Mouse (Mus musculus) granulocyte monocyte progenitor cell, adult 5-6 weeks (primary cell): Measurements from ENCODE around the gene Trir. TPM values are rescaled to one million over a fixed set of nuclear protein-coding genes. Genes with fewer than 3 reads are reported as not detected.

Experiments
- ATAC-seq: replicated peaks from 2 replicates; pipeline ENCODE4 v1.8.0; 2016; ENCODE audit warnings: mild to moderate bottlenecking, moderate TSS enrichment, inconsistent platforms; ENCODE audit not compliant: poor library complexity, severe bottlenecking
- total RNA-seq, 2 experiments: library from RNA; stranded (forward) in 1 of 2; stranded (reverse) in 1 of 2; fragments of 200-712, 200-1000 nt in 1 of 2; fragments of >200 nt in 1 of 2; fragmentation: Nextera tagmentation in 1 of 2; gene quantifications; 2 replicates each; pipeline ENCODE4 v1.2.3; 2014 to 2017

Trir gene
- total RNA-seq, 2 experiments from 2014 or later: 112 to 245 TPM

GRCm38 (mm10) chr8:85035165-85035727 lies 8.6 kb downstream of the Trir start:
- no peak for ATAC-seq

GRCm38 (mm10) chr8:85035728-85036310 lies 9.2 kb downstream of the Trir start:
- ATAC-seq: no peak

DNA sequence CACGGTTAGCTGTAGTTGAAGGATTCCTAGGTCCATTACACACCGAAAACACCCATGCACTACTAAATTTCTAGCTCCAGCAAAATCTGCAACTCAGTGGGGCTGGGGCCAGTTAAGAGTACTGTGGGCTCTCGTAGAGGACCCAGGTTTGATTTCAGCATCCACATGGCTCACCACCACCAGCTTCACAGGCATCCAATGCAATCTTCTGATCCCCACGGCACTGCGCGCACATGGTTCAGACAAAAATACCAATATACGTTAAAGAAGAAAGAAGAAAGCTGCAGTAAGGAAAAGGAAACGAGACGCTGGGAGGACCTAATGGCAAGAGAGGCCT lies 9.7 kb downstream of the Trir start:
- no peak for ATAC-seq

DNA sequence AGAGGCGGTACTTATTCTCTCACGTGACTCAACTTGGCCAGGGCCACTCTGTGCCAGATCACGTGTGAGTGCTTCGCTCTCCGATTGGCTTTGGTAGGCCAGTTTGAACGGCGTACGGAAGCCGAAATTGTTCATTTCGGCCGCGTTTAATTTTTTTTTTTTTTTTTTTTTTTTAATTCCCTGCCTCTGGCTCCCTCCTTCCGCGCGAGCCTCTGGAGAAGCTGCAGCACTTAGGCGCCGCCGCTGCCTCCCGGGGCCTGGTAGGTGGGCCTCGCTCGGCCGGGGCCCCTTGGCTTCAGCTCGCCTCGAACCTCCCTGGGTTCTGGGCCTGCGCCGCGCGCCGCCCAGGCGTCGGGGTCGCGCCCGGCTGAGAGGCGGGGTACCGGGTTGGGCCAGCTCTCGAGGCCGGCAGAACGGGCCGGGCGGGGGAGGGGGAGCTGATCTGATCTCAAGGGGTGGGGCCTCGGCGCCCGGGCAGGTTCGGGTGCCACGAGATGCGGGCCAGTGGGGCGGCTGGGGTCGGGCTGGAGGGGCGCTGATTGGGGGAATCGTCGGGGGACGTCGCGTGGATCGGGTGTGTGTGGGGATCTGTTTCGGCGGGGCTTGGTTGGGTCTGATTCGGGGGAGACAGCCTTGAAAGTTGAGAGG lies 10.2 kb downstream of the Trir start, which contains the start of gene Tnpo2:
Gene Tnpo2 (plus strand): TSS at position 198 of the 648 bp plus-strand sequence.
- peak; percentile 68 for ATAC-seq

- peak; percentile 24 for ATAC-seq
Observed at GRCm38 (mm10) chr8:85037366-85037680, 10.7 kb downstream of the Trir start.

GRCm38 (mm10) chr8:85037681-85038531 lies 11.3 kb downstream of the Trir start:
- ATAC-seq: peak; percentile 39

- no peak for ATAC-seq
Observed at GRCm38 (mm10) chr8:85043619-85044018, 17.0 kb downstream of the Trir start.

- no peak for ATAC-seq
Observed at GRCm38 (mm10) chr8:85057367-85057766, 30.7 kb downstream of the Trir start.

GRCm38 (mm10) chr8:85059879-85060616 lies 33.4 kb downstream of the Trir start, which contains the start of gene Fbxw9:
Fbxw9 (plus strand) TSS chr8:85060055.
- ATAC-seq: peak; percentile 92

GRCm38 (mm10) chr8:85062603-85063002 lies 36.0 kb downstream of the Trir start:
- ATAC-seq: no peak

- no peak for ATAC-seq
Observed at GRCm38 (mm10) chr8:85065213-85065612, 38.6 kb downstream of the Trir start.

DNA sequence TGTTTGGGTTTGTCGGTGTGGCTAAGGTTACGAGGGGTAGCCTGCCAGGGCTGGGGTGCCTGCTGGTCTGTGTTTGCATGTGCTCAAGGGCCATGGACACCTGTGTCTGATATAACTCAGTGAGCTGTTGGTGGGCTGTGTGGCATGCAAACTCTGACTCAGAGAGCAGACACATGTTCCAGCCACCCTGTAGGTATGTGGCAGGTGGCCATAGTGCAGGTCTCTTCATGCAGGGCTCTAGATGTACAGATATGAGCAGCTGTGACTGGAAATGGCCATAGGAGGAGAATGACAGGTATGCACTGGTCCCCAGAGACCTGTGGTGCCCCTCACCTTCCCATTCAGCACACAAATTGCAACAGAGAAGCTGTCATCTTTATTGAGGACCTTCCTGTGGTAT lies 40.5 kb downstream of the Trir start:
- ATAC-seq: no peak

GRCm38 (mm10) chr8:85067982-85068381 lies 41.4 kb downstream of the Trir start, which contains the start of gene Gm5741:
Gm5741 (minus strand) TSS chr8:85067982.
- ATAC-seq: no peak

DNA sequence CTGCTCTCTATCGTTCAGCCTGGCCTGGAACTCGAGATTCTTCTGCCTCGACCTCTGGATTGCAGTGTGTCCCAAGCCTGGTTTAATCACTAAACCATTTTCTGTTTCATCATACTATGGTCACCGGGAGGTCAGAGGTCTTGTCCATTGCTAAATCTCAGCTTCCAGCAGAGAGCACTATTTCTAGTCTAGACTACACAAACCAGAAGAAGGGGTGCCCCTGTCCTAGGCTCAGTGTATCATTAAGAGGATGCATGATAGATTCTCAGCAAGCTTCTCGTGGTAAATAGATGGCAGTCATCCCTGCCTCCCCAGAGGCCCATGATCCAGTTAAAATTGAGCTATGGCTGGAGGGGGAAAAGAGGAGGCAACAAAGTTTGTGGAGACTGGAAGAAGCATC lies 44.4 kb downstream of the Trir start:
- peak; percentile 26 for ATAC-seq

DNA sequence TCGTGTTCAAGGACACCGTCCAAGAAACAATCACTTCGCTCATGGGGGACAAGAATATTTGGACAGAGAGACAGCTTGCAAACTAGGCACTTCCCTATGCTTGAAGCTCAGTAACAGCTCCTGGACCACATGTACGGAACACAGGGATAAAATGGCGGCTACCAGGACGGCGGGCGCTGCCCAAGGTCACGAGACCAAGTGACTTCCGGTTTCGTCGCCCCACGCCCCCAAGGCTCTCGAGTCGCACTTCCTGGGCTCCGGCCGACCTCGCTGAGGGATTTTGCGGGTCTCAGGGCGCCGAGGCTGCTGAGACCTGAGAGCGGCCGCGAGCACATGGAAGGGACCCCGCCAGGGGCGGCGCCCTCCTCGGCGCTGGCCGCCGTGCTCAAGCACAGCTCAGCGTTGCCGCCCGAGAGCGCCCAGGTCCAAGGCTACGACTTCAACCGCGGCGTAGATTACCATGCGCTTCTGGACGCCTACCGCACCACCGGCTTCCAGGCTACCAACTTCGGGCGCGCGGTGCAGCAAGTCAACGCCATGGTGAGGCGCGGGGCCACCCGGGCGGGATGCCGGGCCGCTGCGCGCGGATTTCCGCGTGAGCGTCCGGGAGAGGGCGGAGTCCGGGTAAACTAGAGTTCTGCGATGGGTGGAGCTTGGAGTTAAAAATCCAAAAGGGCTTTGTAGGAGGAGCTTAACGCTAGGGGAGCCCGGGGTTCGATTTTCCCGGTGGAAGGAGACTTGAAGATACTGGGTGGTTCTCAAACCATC lies 45.1 kb downstream of the Trir start, which contains the start of gene Dhps:
Gene Dhps (plus strand): TSS at position 244 of the 768 bp plus-strand sequence.
- peak; percentile 87 for ATAC-seq

GRCm38 (mm10) chr8:85072364-85072929 lies 45.8 kb downstream of the Trir start:
- no peak for ATAC-seq

DNA sequence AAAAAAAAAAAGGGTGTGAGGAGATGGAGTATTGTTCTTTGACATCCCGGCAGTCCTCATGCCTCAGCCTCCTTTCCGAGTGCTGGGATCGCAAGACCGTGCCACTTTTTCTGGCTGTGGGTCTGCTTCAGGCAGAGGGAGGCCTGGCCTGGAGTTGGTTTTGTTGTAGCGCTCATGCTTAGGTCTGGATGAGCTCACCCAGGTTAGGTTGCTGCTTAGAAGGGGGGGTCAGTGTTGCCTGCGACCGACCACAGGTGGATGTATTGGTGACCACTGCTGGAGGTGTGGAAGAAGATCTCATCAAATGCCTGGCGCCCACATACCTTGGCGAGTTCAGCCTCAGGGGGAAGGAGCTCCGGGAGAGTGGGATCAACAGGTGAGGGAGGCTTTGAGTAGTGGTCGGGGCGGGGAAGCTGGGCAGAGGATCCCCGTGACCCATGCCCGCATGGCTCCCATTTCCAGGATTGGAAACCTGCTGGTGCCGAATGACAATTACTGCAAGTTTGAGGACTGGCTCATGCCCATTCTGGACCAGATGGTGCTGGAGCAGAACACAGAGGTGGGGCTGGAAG lies 46.5 kb downstream of the Trir start:
- no peak for ATAC-seq

DNA sequence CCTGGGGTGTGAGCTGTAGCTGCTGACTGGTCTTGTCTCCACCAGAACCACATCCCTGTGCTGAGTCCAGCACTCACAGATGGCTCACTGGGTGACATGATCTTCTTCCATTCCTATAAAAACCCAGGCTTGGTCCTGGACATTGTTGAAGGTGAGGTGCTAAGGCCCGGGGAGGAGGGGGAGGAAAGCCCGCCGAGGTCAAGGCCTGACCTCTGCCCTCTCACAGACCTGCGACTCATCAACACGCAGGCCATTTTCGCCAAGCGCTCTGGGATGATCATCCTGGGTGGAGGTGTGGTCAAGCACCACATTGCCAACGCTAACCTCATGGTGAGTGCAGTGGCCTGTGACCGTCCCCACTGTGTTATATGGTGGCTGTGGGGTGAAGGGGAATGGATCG lies 47.5 kb downstream of the Trir start:
- no peak for ATAC-seq

- ATAC-seq: no peak
Observed at GRCm38 (mm10) chr8:85074617-85075016, 48.0 kb downstream of the Trir start.
